Mouse (Mus musculus): Measurements from ENCODE around the gene Cpne9. TPM values are rescaled to one million over a fixed set of nuclear protein-coding genes. Genes with fewer than 3 reads are reported as not detected.

Gene Cpne9
- polyA plus RNA-seq, 1 experiment from 2014 or later, result not detected

- Histone ChIP-seq H3K27ac (replicated peaks) (no peak overlapping the region), H3K4me1 (replicated peaks; ENCODE audit: control insufficient read depth, insufficient read depth) (no peaks in the 10 kb centered on the region), H3K4me3 (ENCODE audit: low read depth, low read length) (no peak overlapping the region), H3K27me3 (ENCODE audit: control insufficient read depth, insufficient read depth, low read length) (no peaks in the 10 kb centered on the region), H3K9ac (ENCODE audit: low read length) (no peak overlapping the region), H3K4me2 (replicated peaks; ENCODE audit: low read depth) (no peak overlapping the region), H3K9me3 (ENCODE audit: control insufficient read depth, low read length) (no peaks in the 10 kb centered on the region), H3K36me3 (ENCODE audit: control insufficient read depth, insufficient read depth, low read length) (peaks cover 12% of the 10 kb centered on the region; the same call in 1 of the 2 replicates)
- ATAC-seq (ENCODE audit: low FRiP score, low TSS enrichment) (no peak), DNase-seq (ENCODE audit: low spot score) (no peak)
- TF ChIP-seq CTCF (IDR thresholded peaks at IDR 0.05; ENCODE audit: low read depth), result no peak
- no peak for TF ChIP-seq EP300 (optimal IDR thresholded peaks at IDR 0.05)
- WGBS, result 77% methylated on average over 2 of the region's 2 CpGs
These were observed 36.5 kb upstream of the Cpne9 start for GRCm38 (mm10) chr6:113245585-113245984.

- Histone ChIP-seq H3K36me3 (ENCODE audit: control insufficient read depth, insufficient read depth, low read length) (peaks cover 16% of the 10 kb centered on the region), H3K4me3 (ENCODE audit: low read depth, low read length) (no peak overlapping the region), H3K4me1 (replicated peaks; ENCODE audit: control insufficient read depth, insufficient read depth) (no peaks in the 10 kb centered on the region), H3K27me3 (ENCODE audit: control insufficient read depth, insufficient read depth, low read length) (no peaks in the 10 kb centered on the region), H3K27ac (replicated peaks) (no peak overlapping the region), H3K4me2 (replicated peaks; ENCODE audit: low read depth) (no peak overlapping the region), H3K9ac (ENCODE audit: low read length) (no peak overlapping the region), H3K9me3 (ENCODE audit: control insufficient read depth, low read length) (no peaks in the 10 kb centered on the region)
- TF ChIP-seq CTCF (IDR thresholded peaks at IDR 0.05; ENCODE audit: low read depth) (no peak), EP300 (optimal IDR thresholded peaks at IDR 0.05) (no peak)
- no peak for DNase-seq (ENCODE audit: low spot score)
- 84% methylated on average over 5 of the region's 5 CpGs for WGBS
- no peak for ATAC-seq (ENCODE audit: low FRiP score, low TSS enrichment)
These were observed 31.3 kb upstream of the Cpne9 start for GRCm38 (mm10) chr6:113250786-113251185.

- Histone ChIP-seq H3K4me2 (replicated peaks; ENCODE audit: low read depth) (no peak overlapping the region), H3K36me3 (ENCODE audit: control insufficient read depth, insufficient read depth, low read length) (peaks cover 21% of the 10 kb centered on the region), H3K9me3 (ENCODE audit: control insufficient read depth, low read length) (no peaks in the 10 kb centered on the region), H3K9ac (ENCODE audit: low read length) (no peak overlapping the region), H3K27me3 (ENCODE audit: control insufficient read depth, insufficient read depth, low read length) (no peaks in the 10 kb centered on the region), H3K27ac (replicated peaks) (no peak overlapping the region), H3K4me1 (replicated peaks; ENCODE audit: control insufficient read depth, insufficient read depth) (no peaks in the 10 kb centered on the region), H3K4me3 (ENCODE audit: low read depth, low read length) (no peak overlapping the region)
- ATAC-seq (ENCODE audit: low FRiP score, low TSS enrichment) (no peak), DNase-seq (ENCODE audit: low spot score) (no peak)
- TF ChIP-seq CTCF (IDR thresholded peaks at IDR 0.05; ENCODE audit: low read depth), result peak; percentile 36
- TF ChIP-seq EP300 (optimal IDR thresholded peaks at IDR 0.05), result no peak
These were observed 30.2 kb upstream of the Cpne9 start for GRCm38 (mm10) chr6:113251921-113252320.

- Histone ChIP-seq H3K9me3 (ENCODE audit: control insufficient read depth, low read length) (no peaks in the 10 kb centered on the region), H3K4me1 (replicated peaks; ENCODE audit: control insufficient read depth, insufficient read depth) (no peaks in the 10 kb centered on the region), H3K27me3 (ENCODE audit: control insufficient read depth, insufficient read depth, low read length) (no peaks in the 10 kb centered on the region), H3K4me2 (replicated peaks; ENCODE audit: low read depth) (no peak overlapping the region), H3K36me3 (ENCODE audit: control insufficient read depth, insufficient read depth, low read length) (peaks cover 25% of the 10 kb centered on the region), H3K4me3 (ENCODE audit: low read depth, low read length) (no peak overlapping the region), H3K9ac (ENCODE audit: low read length) (no peak overlapping the region), H3K27ac (replicated peaks) (no peak overlapping the region)
- no peak for DNase-seq (ENCODE audit: low spot score)
- ATAC-seq (ENCODE audit: low FRiP score, low TSS enrichment), result no peak
- TF ChIP-seq CTCF (IDR thresholded peaks at IDR 0.05; ENCODE audit: low read depth), result no peak
- no peak for TF ChIP-seq EP300 (optimal IDR thresholded peaks at IDR 0.05)
These were observed 27.2 kb upstream of the Cpne9 start for GRCm38 (mm10) chr6:113254899-113255298.

- no peak overlapping the region for H3K27ac ChIP-seq (replicated peaks)
- no peak overlapping the region for H3K4me2 ChIP-seq (replicated peaks; ENCODE audit: low read depth)
- peaks cover 33% of the 10 kb centered on the region for H3K36me3 ChIP-seq (ENCODE audit: control insufficient read depth, insufficient read depth, low read length)
- WGBS, result 81% methylated on average over 8 of the region's 8 CpGs
- H3K4me3 ChIP-seq (ENCODE audit: low read depth, low read length), result no peak overlapping the region
- DNase-seq (ENCODE audit: low spot score) (no peak), ATAC-seq (ENCODE audit: low FRiP score, low TSS enrichment) (no peak)
- H3K9ac ChIP-seq (ENCODE audit: low read length), result no peak overlapping the region
- no peaks in the 10 kb centered on the region for H3K9me3 ChIP-seq (ENCODE audit: control insufficient read depth, low read length)
- no peak for TF ChIP-seq EP300 (optimal IDR thresholded peaks at IDR 0.05)
- no peak for TF ChIP-seq CTCF (IDR thresholded peaks at IDR 0.05; ENCODE audit: low read depth)
- H3K4me1 ChIP-seq (replicated peaks; ENCODE audit: control insufficient read depth, insufficient read depth), result no peaks in the 10 kb centered on the region
- no peaks in the 10 kb centered on the region for H3K27me3 ChIP-seq (ENCODE audit: control insufficient read depth, insufficient read depth, low read length)
These were observed 20.8 kb upstream of the Cpne9 start for GRCm38 (mm10) chr6:113261174-113261858.

- 93% methylated on average over 6 of the region's 6 CpGs for WGBS
- no peak overlapping the region for H3K4me2 ChIP-seq (replicated peaks; ENCODE audit: low read depth)
- no peak for ATAC-seq (ENCODE audit: low FRiP score, low TSS enrichment)
- peaks cover 36% of the 10 kb centered on the region for H3K36me3 ChIP-seq (ENCODE audit: control insufficient read depth, insufficient read depth, low read length)
- no peak overlapping the region for H3K27ac ChIP-seq (replicated peaks)
- TF ChIP-seq EP300 (optimal IDR thresholded peaks at IDR 0.05) (no peak), CTCF (IDR thresholded peaks at IDR 0.05; ENCODE audit: low read depth) (no peak)
- H3K27me3 ChIP-seq (ENCODE audit: control insufficient read depth, insufficient read depth, low read length), result no peaks in the 10 kb centered on the region
- H3K9ac ChIP-seq (ENCODE audit: low read length), result no peak overlapping the region
- no peak for DNase-seq (ENCODE audit: low spot score)
- no peaks in the 10 kb centered on the region for H3K9me3 ChIP-seq (ENCODE audit: control insufficient read depth, low read length)
- H3K4me3 ChIP-seq (ENCODE audit: low read depth, low read length), result no peak overlapping the region
- no peaks in the 10 kb centered on the region for H3K4me1 ChIP-seq (replicated peaks; ENCODE audit: control insufficient read depth, insufficient read depth)
These were observed 18.6 kb upstream of the Cpne9 start for GRCm38 (mm10) chr6:113263531-113263930.
